Mouse (Mus musculus) forebrain, postnatal 0 days (tissue): ENCODE measurements around the gene Nr1i2. TPM values are rescaled to one million over a fixed set of nuclear protein-coding genes. Genes with fewer than 3 reads are reported as not detected.
"Not testable (repeated sequence)": the region's sequence is repeated elsewhere in the genome, so short reads cannot be mapped to it uniquely, and the experiment has no call there.

Source experiments
- ATAC-seq: fragments of 200-750 bp; cut with Nextera tagmentation; 2 replicates; pipeline ENCODE4 v1.8.0; 2017; ENCODE audit warnings: mild to moderate bottlenecking, moderate library complexity
- DNase-seq: peaks from one replicate; pipeline ENCODE4 v3.0.0-alpha.2; 2015
- H3K27ac ChIP-seq: fragments of 300-500 bp; sonication (generic); 2 replicates; pipeline ENCODE4 v1.5.1; 2014; ENCODE audit warnings: low read depth, mild to moderate bottlenecking, antibody characterized with exemption, low read length, moderate library complexity, mixed read lengths
- H3K27me3 ChIP-seq: fragments of 300-500 bp; sonication (generic); 2 replicates; pipeline ENCODE4 v1.6.1; 2014; ENCODE audit warnings: mild to moderate bottlenecking, low read length, mixed read lengths; ENCODE audit not compliant: insufficient read depth
- H3K36me3 ChIP-seq: fragments of 300-500 bp; sonication (generic); 2 replicates; pipeline ENCODE4 v1.6.1; 2014; ENCODE audit warnings: mild to moderate bottlenecking, moderate library complexity; ENCODE audit not compliant: insufficient read depth
- H3K4me1 ChIP-seq: fragments of 300-500 bp; sonication (generic); 2 replicates; pipeline ENCODE4 v1.6.1; 2014; ENCODE audit warnings: antibody characterized with exemption; ENCODE audit not compliant: insufficient read depth
- H3K4me2 ChIP-seq: fragments of 300-500 bp; sonication (generic); 2 replicates; pipeline ENCODE4 v1.6.1; 2014; ENCODE audit warnings: low read depth, mild to moderate bottlenecking, moderate library complexity
- H3K4me3 ChIP-seq: fragments of 300-500 bp; sonication (generic); 2 replicates; pipeline ENCODE4 v1.5.1; 2014; ENCODE audit warnings: low read depth, low read length, mixed read lengths
- H3K9ac ChIP-seq: fragments of 300-500 bp; sonication (generic); 2 replicates; pipeline ENCODE4 v1.6.1; 2014; ENCODE audit warnings: mild to moderate bottlenecking
- H3K9me3 ChIP-seq: fragments of 300-500 bp; sonication (generic); 2 replicates; pipeline ENCODE4 v1.6.1; 2016; ENCODE audit warnings: low read length
- CTCF ChIP-seq: sonication (generic); IDR thresholded peaks from 2 replicates; pipeline ENCODE4 v1.5.1; 2016; ENCODE audit warnings: antibody characterized with exemption, control low read depth, low read depth
- WGBS: fragments of 180-500 bp; shearing (Covaris S2); extraction: QIAGEN DNeasy Blood & Tissue Kit; methylation state at CpG from one replicate; pipeline ENCODE4 v1.1.7; 2014; 5-methylcytosine and 5-hydroxymethylcytosine counted together
- polyA plus RNA-seq: library from polyadenylated mRNA; unstranded; fragments of >200 nt; fragmentation: Nextera tagmentation; extraction: Ambion mirVana; gene quantifications from 2 replicates; pipeline ENCODE4 v1.2.1, GENCODE M21; 2015
- total RNA-seq: library from RNA; depleted of rRNA; stranded (reverse); fragments of >200 nt; gene quantifications from 2 replicates; pipeline ENCODE4 v1.2.3, GENCODE M21; 2014

Nr1i2 gene
- total and polyA plus RNA-seq, 2 experiments from 2014 or later = not detected

DNA sequence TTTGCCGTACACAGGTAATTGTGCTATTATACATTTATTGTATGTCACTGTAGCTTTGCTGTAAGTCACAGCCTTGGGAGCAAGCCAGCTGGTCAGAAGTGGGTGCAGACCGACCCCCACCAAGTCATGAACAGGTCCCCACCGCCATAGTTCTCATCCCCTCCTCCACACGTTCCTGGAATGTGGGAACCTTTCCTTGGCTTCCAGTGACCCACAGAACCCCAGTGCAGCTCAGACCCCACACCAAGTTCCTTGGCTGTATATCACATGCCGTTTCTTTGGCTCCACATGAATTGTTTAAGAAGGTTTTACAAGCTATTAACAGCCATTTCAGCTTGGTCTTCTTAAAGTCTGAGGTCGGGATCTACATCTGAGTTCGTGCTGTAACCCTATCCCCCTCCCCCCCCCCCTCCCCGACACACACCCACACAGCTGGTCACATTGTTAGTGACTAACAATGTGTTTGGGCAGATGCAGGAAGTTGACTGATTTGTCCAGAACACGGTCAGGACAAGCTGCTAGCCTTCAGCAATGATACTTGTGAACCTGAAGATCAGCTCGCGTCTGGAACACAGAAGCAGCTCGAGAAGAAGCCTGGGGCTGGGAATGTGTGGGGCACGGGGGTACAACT, 46.2 kb downstream of the Nr1i2 start:
- Histone ChIP-seq H3K4me1 (no peaks in the 10 kb centered on the region), H3K4me3 (no peak overlapping the region), H3K9me3 (no peaks in the 10 kb centered on the region), H3K36me3 (0 out of 2 replicates have a peak, but pooled peaks cover 3% of the 10 kb centered on the region), H3K4me2 (no peak overlapping the region), H3K27me3 (no peaks in the 10 kb centered on the region), H3K27ac (no peak overlapping the region), H3K9ac (no peak overlapping the region)
- ATAC-seq (no peak), DNase-seq (no peak)
- TF ChIP-seq CTCF = no peak
- 61% methylated on average over 13 of the region's 13 CpGs for WGBS

DNA sequence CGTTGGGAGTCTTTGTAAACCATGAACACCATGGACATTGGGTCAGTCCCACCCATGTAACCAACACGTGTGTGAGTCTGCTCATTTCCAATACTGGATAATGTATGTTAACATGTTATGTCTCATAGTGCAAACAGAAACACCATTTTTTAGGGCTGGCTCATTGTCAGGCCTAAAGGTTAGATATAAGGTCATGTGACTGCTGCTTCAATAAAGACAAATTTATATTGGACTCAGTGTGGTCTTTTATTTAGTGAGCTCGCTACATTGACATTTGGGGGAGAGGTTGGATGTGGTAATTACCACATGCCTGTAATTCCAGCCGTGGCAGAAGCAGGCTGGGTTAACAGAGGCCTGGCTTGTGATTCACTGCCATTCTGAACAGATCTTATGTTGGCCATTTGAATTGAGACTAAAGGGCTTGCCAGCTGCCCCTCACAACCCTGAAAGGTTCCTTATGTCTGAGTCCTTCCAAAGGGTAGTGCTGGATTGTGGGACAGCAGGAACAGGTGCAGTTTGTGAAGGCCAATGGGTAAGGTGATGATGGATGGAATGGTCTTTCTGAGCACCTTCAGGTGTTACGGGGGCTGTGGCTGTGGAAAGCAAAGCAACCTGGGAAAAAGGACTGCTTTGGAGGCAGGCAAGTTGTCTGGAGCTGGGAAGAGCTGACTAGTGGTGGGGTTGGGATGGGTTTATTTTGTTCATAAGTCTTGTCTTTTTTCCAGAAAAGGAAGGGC, 48.6 kb downstream of the Nr1i2 start:
- no peaks in the 10 kb centered on the region for H3K4me1 ChIP-seq
- no peak overlapping the region for H3K4me3 ChIP-seq
- H3K9ac ChIP-seq = no peak overlapping the region
- TF ChIP-seq CTCF = no peak
- no peaks in the 10 kb centered on the region for H3K9me3 ChIP-seq
- no peak overlapping the region for H3K4me2 ChIP-seq
- WGBS = 78% methylated on average over 5 of the region's 5 CpGs
- DNase-seq (no peak), ATAC-seq (0 out of 2 replicates have a peak, but pooled peaks have one; percentile 14)
- H3K36me3 ChIP-seq = peaks cover 18% of the 10 kb centered on the region
- H3K27me3 ChIP-seq = no peaks in the 10 kb centered on the region
- H3K27ac ChIP-seq = no peak overlapping the region

DNA sequence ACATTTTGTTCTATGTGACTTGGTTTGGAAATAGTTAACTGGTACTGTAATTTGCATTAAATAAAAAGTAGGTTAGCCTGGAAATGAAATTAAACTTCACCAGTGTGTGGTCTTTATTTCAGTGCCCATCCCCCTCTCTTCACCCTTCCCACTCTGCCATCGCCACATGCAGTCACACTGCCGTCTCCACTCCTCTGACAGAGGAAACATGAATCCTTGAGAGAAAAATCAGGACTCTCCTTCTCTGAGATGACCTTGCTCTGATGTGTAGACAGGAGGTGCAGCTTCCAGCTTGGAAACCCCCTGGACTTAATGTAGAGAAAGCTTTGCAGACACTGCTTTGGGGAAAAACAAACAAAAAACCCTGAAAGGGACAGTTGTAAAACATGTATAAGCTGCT, 49.2 kb downstream of the Nr1i2 start:
- Histone ChIP-seq H3K27me3 (no peaks in the 10 kb centered on the region), H3K9me3 (no peaks in the 10 kb centered on the region), H3K9ac (no peak overlapping the region), H3K4me3 (no peak overlapping the region), H3K4me2 (no peak overlapping the region), H3K36me3 (peaks cover 18% of the 10 kb centered on the region), H3K4me1 (no peaks in the 10 kb centered on the region), H3K27ac (no peak overlapping the region)
- ATAC-seq = no peak
- no peak for TF ChIP-seq CTCF
- no peak for DNase-seq
- 55% methylated on average over 2 of the region's 2 CpGs for WGBS

DNA sequence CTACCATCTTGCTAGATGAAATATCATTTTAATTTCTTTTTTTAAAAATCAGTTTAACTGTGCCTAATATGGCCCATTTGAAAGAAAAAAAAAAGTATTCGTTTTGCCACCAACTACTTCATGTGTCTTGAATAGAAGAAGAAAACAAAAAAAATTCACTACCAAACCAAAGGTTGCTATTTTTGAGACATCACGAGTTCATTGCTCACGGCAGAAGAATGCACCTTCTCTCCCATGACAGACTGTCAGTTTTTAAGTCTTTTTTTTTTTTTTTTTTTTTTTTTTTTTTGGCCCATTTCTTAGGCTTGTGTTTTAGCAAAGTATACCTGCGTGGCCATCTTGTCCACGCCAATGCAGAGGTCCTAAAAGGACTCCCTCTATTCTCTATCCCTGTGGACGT, 50.5 kb downstream of the Nr1i2 start:
- H3K9ac ChIP-seq = no peak overlapping the region
- H3K27ac ChIP-seq = no peak overlapping the region
- no peak for TF ChIP-seq CTCF
- WGBS = 88% methylated on average over 6 of the region's 6 CpGs
- ATAC-seq (no peak), DNase-seq (no peak)
- no peak overlapping the region for H3K4me3 ChIP-seq
- no peaks in the 10 kb centered on the region for H3K9me3 ChIP-seq
- H3K4me2 ChIP-seq = no peak overlapping the region
- H3K27me3 ChIP-seq = no peaks in the 10 kb centered on the region
- peaks cover 18% of the 10 kb centered on the region for H3K36me3 ChIP-seq
- no peaks in the 10 kb centered on the region for H3K4me1 ChIP-seq

GRCm38 (mm10) chr16:38240167-38240566, 54.5 kb downstream of the Nr1i2 start:
- ATAC-seq (no peak), DNase-seq (no peak)
- Histone ChIP-seq H3K4me1 (no peaks in the 10 kb centered on the region), H3K4me3 (no peak overlapping the region), H3K9me3 (no peaks in the 10 kb centered on the region), H3K27ac (no peak overlapping the region), H3K27me3 (no peaks in the 10 kb centered on the region), H3K36me3 (peaks cover 18% of the 10 kb centered on the region), H3K9ac (no peak overlapping the region), H3K4me2 (no peak overlapping the region)
- no peak for TF ChIP-seq CTCF
- 96% methylated on average over 10 of the region's 10 CpGs for WGBS

DNA sequence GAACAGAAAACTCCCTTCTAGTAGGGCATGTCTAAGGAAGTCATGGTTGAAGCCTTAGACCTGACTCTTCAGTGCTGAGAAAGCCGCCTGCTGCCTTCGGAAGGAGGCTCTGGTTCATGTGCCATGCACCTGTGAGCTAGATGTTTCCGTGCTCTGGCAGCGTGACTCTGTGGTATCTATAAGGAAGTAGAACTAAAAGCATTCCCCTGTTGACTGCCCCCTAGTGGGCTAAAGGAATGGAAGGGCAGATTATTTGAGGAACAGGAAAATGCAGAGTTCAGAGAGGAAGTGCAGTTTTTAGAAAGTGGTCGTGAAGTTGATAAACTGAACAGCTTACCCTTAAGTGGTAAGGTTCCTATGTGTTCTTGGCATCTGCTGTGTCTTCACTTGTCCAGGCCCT, 54.9 kb downstream of the Nr1i2 start:
- peak; percentile 64 for TF ChIP-seq CTCF
- DNase-seq (no peak), ATAC-seq (no peak)
- WGBS = 77% methylated on average over 5 of the region's 5 CpGs
- no peak overlapping the region for H3K9ac ChIP-seq
- H3K4me1 ChIP-seq = no peaks in the 10 kb centered on the region
- H3K9me3 ChIP-seq = no peaks in the 10 kb centered on the region
- H3K36me3 ChIP-seq = peaks cover 18% of the 10 kb centered on the region
- H3K27ac ChIP-seq = no peak overlapping the region
- H3K4me2 ChIP-seq = no peak overlapping the region
- H3K4me3 ChIP-seq = no peak overlapping the region
- H3K27me3 ChIP-seq = no peaks in the 10 kb centered on the region

DNA sequence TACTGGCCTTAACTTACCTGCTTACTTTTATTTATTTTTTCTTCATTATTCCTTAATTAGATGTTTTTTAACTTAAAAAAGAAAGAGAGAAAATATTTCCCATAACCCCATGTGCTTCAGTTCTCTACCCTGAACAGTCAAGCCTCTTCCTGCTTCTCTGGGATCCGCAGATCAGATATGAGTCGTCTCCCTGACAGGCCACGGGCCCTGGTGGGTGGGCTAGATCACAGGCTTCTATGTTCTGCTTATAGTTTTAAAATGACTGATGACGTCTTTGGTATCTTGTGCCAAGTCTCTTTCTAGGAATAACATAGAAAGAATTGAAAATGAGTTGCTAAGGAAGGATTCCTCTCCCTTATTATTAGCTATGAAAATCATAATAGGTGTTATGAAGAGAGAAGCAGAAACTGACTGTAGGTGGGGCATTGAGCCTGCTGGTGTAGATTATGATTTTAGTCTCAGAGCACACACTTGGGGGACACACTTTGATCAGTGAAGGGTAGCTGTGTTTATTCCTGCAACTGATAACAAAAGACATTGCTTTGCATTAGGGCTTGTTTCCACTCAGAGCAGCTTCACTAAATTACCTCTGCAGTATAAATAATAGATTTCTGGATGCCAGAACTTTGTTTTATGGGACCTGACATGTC, 57.6 kb downstream of the Nr1i2 start:
- Histone ChIP-seq H3K27ac (no peak overlapping the region), H3K4me1 (no peaks in the 10 kb centered on the region), H3K4me2 (no peak overlapping the region), H3K9me3 (no peaks in the 10 kb centered on the region), H3K36me3 (peaks cover 5% of the 10 kb centered on the region), H3K9ac (no peak overlapping the region), H3K27me3 (no peaks in the 10 kb centered on the region), H3K4me3 (no peak overlapping the region)
- ATAC-seq (peak; percentile 38; the same call in 1 of the 2 replicates), DNase-seq (no peak)
- TF ChIP-seq CTCF = no peak
- 67% methylated on average over 4 of the region's 4 CpGs for WGBS

GRCm38 (mm10) chr16:38222491-38222890, 72.1 kb downstream of the Nr1i2 start:
- not testable (repeated sequence) for H3K4me2 ChIP-seq, ATAC-seq, H3K27me3 ChIP-seq, H3K9me3 ChIP-seq, H3K27ac ChIP-seq, H3K4me1 ChIP-seq, H3K4me3 ChIP-seq, DNase-seq, H3K9ac ChIP-seq
- peaks cover 22% of the 10 kb centered on the region for H3K36me3 ChIP-seq
- 92% methylated on average over 5 of the region's 5 CpGs for WGBS
